Mouse (Mus musculus) hindbrain, embryonic 14.5 days (tissue): Measurements from ENCODE around the gene Slc16a2. TPM values are rescaled to one million over a fixed set of nuclear protein-coding genes. Genes with fewer than 3 reads are reported as not detected.

Experiments used
- ATAC-seq: fragments of 200-750 bp; cut with Nextera tagmentation; 2 replicates; pipeline ENCODE4 v1.8.0; 2017; ENCODE audit warnings: moderate number of reproducible peaks, mild to moderate bottlenecking, moderate TSS enrichment, moderate library complexity; ENCODE audit not compliant: low FRiP score
- DNase-seq: peaks from one replicate; pipeline ENCODE4 v3.0.0-alpha.2; 2015; ENCODE audit warnings: low spot score
- H3K27ac ChIP-seq: fragments of 300-500 bp; sonication (generic); 2 replicates; pipeline ENCODE4 v1.5.1; 2014; ENCODE audit warnings: mild to moderate bottlenecking, moderate library complexity
- H3K27me3 ChIP-seq: fragments of 300-500 bp; sonication (generic); 2 replicates; pipeline ENCODE4 v1.6.1; 2014; ENCODE audit warnings: mild to moderate bottlenecking, low read length, mixed read lengths; ENCODE audit not compliant: control insufficient read depth, insufficient read depth
- H3K36me3 ChIP-seq: fragments of 300-500 bp; sonication (generic); replicated peaks from 2 replicates; pipeline ENCODE4 v1.6.1; 2014; ENCODE audit not compliant: control insufficient read depth, insufficient read depth
- H3K4me1 ChIP-seq: fragments of 300-500 bp; sonication (generic); replicated peaks from 2 replicates; pipeline ENCODE4 v1.6.1; 2014; ENCODE audit warnings: antibody characterized with exemption, low read length, mixed read lengths; ENCODE audit not compliant: control insufficient read depth, insufficient read depth
- H3K4me2 ChIP-seq: fragments of 300-500 bp; sonication (generic); replicated peaks from 2 replicates; pipeline ENCODE4 v1.6.1; 2014; ENCODE audit warnings: mild to moderate bottlenecking, moderate library complexity
- H3K4me3 ChIP-seq: fragments of 300-500 bp; sonication (generic); replicated peaks from 2 replicates; pipeline ENCODE4 v1.5.1; 2014; ENCODE audit warnings: mild to moderate bottlenecking, low read length
- H3K9ac ChIP-seq: fragments of 300-500 bp; sonication (generic); 2 replicates; pipeline ENCODE4 v1.6.1; 2014
- H3K9me3 ChIP-seq: fragments of 300-500 bp; sonication (generic); 2 replicates; pipeline ENCODE4 v1.6.1; 2016; ENCODE audit warnings: low read length; ENCODE audit not compliant: control insufficient read depth
- WGBS: fragments of 180-500 bp; shearing (Covaris S2); extraction: QIAGEN DNeasy Blood & Tissue Kit; methylation state at CpG from one replicate; pipeline ENCODE4 v1.1.7; 2014; 5-methylcytosine and 5-hydroxymethylcytosine counted together
- polyA plus RNA-seq: library from polyadenylated mRNA; unstranded; fragments of >200 nt; fragmentation: Nextera tagmentation; extraction: Ambion mirVana; gene quantifications from 2 replicates; pipeline ENCODE4 v1.2.1, GENCODE M21; 2014

Gene Slc16a2
- polyA plus RNA-seq, 1 experiment from 2014 or later: 37.9 TPM

GRCm38 (mm10) chrX:103812690-103813089 lies 9.1 kb downstream of the Slc16a2 start:
- DNase-seq (no peak), ATAC-seq (no peak)
- peaks cover 86% of the 10 kb centered on the region for H3K27me3 ChIP-seq
- 92% methylated on average over 1 of the region's 1 CpGs for WGBS
- no peak overlapping the region for H3K4me3 ChIP-seq
- no peak overlapping the region for H3K27ac ChIP-seq
- H3K4me1 ChIP-seq: no peaks in the 10 kb centered on the region
- no peak overlapping the region for H3K4me2 ChIP-seq
- no peaks in the 10 kb centered on the region for H3K9me3 ChIP-seq
- H3K36me3 ChIP-seq: no peaks in the 10 kb centered on the region
- no peak overlapping the region for H3K9ac ChIP-seq

GRCm38 (mm10) chrX:103810483-103810882 lies 11.3 kb downstream of the Slc16a2 start:
- DNase-seq (no peak), ATAC-seq (no peak)
- Histone ChIP-seq H3K9me3 (no peaks in the 10 kb centered on the region), H3K9ac (no peak overlapping the region), H3K27me3 (peaks cover 92% of the 10 kb centered on the region), H3K4me1 (no peaks in the 10 kb centered on the region), H3K27ac (no peak overlapping the region), H3K36me3 (no peaks in the 10 kb centered on the region), H3K4me2 (no peak overlapping the region), H3K4me3 (no peak overlapping the region)
- 53% methylated on average over 1 of the region's 1 CpGs for WGBS

- ATAC-seq: no peak
- no peak overlapping the region for H3K9ac ChIP-seq
- H3K9me3 ChIP-seq: no peaks in the 10 kb centered on the region
- H3K27ac ChIP-seq: no peak overlapping the region
- no peak overlapping the region for H3K4me2 ChIP-seq
- no peak for DNase-seq
- peaks cover 89% of the 10 kb centered on the region for H3K27me3 ChIP-seq
- WGBS: 78% methylated on average over 4 of the region's 4 CpGs
- H3K4me3 ChIP-seq: no peak overlapping the region
- no peaks in the 10 kb centered on the region for H3K36me3 ChIP-seq
- H3K4me1 ChIP-seq: no peaks in the 10 kb centered on the region
Measured at GRCm38 (mm10) chrX:103806373-103806772, 15.4 kb downstream of the Slc16a2 start.

GRCm38 (mm10) chrX:103796961-103797360 lies 24.8 kb downstream of the Slc16a2 start:
- DNase-seq: no peak
- H3K9me3 ChIP-seq: no peaks in the 10 kb centered on the region
- no peaks in the 10 kb centered on the region for H3K4me1 ChIP-seq
- no peak overlapping the region for H3K27ac ChIP-seq
- no peak for ATAC-seq
- no peak overlapping the region for H3K4me3 ChIP-seq
- H3K27me3 ChIP-seq: peaks cover 69% of the 10 kb centered on the region
- WGBS: 91% methylated on average over 1 of the region's 1 CpGs
- no peak overlapping the region for H3K9ac ChIP-seq
- H3K4me2 ChIP-seq: no peak overlapping the region
- H3K36me3 ChIP-seq: no peaks in the 10 kb centered on the region

GRCm38 (mm10) chrX:103795506-103795905 lies 26.3 kb downstream of the Slc16a2 start:
- no peak overlapping the region for H3K4me3 ChIP-seq
- no peak overlapping the region for H3K9ac ChIP-seq
- WGBS: 73% methylated on average over 5 of the region's 5 CpGs
- H3K9me3 ChIP-seq: no peaks in the 10 kb centered on the region
- no peak for DNase-seq
- peaks cover 83% of the 10 kb centered on the region for H3K27me3 ChIP-seq
- no peaks in the 10 kb centered on the region for H3K36me3 ChIP-seq
- ATAC-seq: no peak
- H3K4me1 ChIP-seq: no peaks in the 10 kb centered on the region
- no peak overlapping the region for H3K4me2 ChIP-seq
- no peak overlapping the region for H3K27ac ChIP-seq

- Histone ChIP-seq H3K9me3 (no peaks in the 10 kb centered on the region), H3K36me3 (no peaks in the 10 kb centered on the region), H3K27me3 (peaks cover 79% of the 10 kb centered on the region), H3K4me1 (no peaks in the 10 kb centered on the region), H3K4me3 (no peak overlapping the region), H3K27ac (no peak overlapping the region), H3K9ac (no peak overlapping the region), H3K4me2 (no peak overlapping the region)
- ATAC-seq: no peak
- WGBS: 87% methylated on average over 2 of the region's 2 CpGs
- DNase-seq: no peak
Measured at GRCm38 (mm10) chrX:103791329-103791728, 30.5 kb downstream of the Slc16a2 start.

GRCm38 (mm10) chrX:103785681-103786080 lies 36.1 kb downstream of the Slc16a2 start:
- H3K36me3 ChIP-seq: no peaks in the 10 kb centered on the region
- no peaks in the 10 kb centered on the region for H3K9me3 ChIP-seq
- H3K27me3 ChIP-seq: peaks cover 67% of the 10 kb centered on the region
- no peak overlapping the region for H3K27ac ChIP-seq
- no peak overlapping the region for H3K4me3 ChIP-seq
- no peak overlapping the region for H3K4me2 ChIP-seq
- no peaks in the 10 kb centered on the region for H3K4me1 ChIP-seq
- DNase-seq: no peak
- no peak overlapping the region for H3K9ac ChIP-seq
- ATAC-seq: no peak
- WGBS: 66% methylated on average over 2 of the region's 2 CpGs

GRCm38 (mm10) chrX:103776412-103776811 lies 45.4 kb downstream of the Slc16a2 start:
- no peaks in the 10 kb centered on the region for H3K4me1 ChIP-seq
- no peaks in the 10 kb centered on the region for H3K9me3 ChIP-seq
- H3K4me2 ChIP-seq: no peak overlapping the region
- peaks cover 69% of the 10 kb centered on the region for H3K27me3 ChIP-seq
- H3K36me3 ChIP-seq: no peaks in the 10 kb centered on the region
- H3K4me3 ChIP-seq: no peak overlapping the region
- H3K9ac ChIP-seq: no peak overlapping the region
- no peak for DNase-seq
- no peak for ATAC-seq
- no peak overlapping the region for H3K27ac ChIP-seq

GRCm38 (mm10) chrX:103746197-103746596 lies 75.6 kb downstream of the Slc16a2 start:
- Histone ChIP-seq H3K4me3 (no peak overlapping the region), H3K4me2 (no peak overlapping the region), H3K27me3 (peaks cover 62% of the 10 kb centered on the region), H3K9ac (no peak overlapping the region), H3K27ac (no peak overlapping the region), H3K36me3 (no peaks in the 10 kb centered on the region), H3K4me1 (peaks cover 14% of the 10 kb centered on the region), H3K9me3 (no peaks in the 10 kb centered on the region)
- DNase-seq: no peak
- WGBS: 80% methylated on average over 1 of the region's 1 CpGs
- no peak for ATAC-seq
